Mouse (Mus musculus) cerebellum, postnatal 10 days (tissue): Measurements from ENCODE around the gene Grasp.

ENCODE experiments used
- DNase-seq, 2 experiments: peaks; one replicate each; pipeline ENCODE4 v3.0.0; 2021; ENCODE audit warnings: mixed read lengths in 2 of 2

Grasp gene

GRCm38 (mm10) chr15:101194951-101195823 lies 28.8 kb upstream of the Grasp start:
- DNase-seq = no peak

- no peak for DNase-seq
Measured at GRCm38 (mm10) chr15:101196079-101196795, 27.8 kb upstream of the Grasp start.

- DNase-seq = no peak
Measured at GRCm38 (mm10) chr15:101196961-101197360, 27.0 kb upstream of the Grasp start.

GRCm38 (mm10) chr15:101197497-101198179 lies 26.4 kb upstream of the Grasp start:
- no peak for DNase-seq

GRCm38 (mm10) chr15:101198218-101198617 lies 25.8 kb upstream of the Grasp start:
- DNase-seq = peak; percentile 76 to 80

- DNase-seq = peak in 1 of 2 experiments; percentile 38
Measured at GRCm38 (mm10) chr15:101198850-101199249, 25.1 kb upstream of the Grasp start.

- no peak for DNase-seq
Measured at GRCm38 (mm10) chr15:101200777-101201295, 23.2 kb upstream of the Grasp start.

- peak; percentile 72 to 79 for DNase-seq
Measured at GRCm38 (mm10) chr15:101201414-101201813, 22.6 kb upstream of the Grasp start.

GRCm38 (mm10) chr15:101203673-101204072 lies 20.3 kb upstream of the Grasp start:
- DNase-seq = no peak

- no peak for DNase-seq
Measured at GRCm38 (mm10) chr15:101204781-101205180, 19.2 kb upstream of the Grasp start.

- DNase-seq = peak; percentile 81 to 89
Measured at GRCm38 (mm10) chr15:101210228-101210627, 13.8 kb upstream of the Grasp start.

- DNase-seq = no peak
Measured at GRCm38 (mm10) chr15:101210998-101211613, 12.9 kb upstream of the Grasp start.

GRCm38 (mm10) chr15:101212435-101212834 lies 11.6 kb upstream of the Grasp start:
- no peak for DNase-seq

GRCm38 (mm10) chr15:101215136-101215535 lies 8.9 kb upstream of the Grasp start:
- DNase-seq = no peak

GRCm38 (mm10) chr15:101216036-101216435 lies 8.0 kb upstream of the Grasp start:
- DNase-seq = no peak

- DNase-seq = no peak
Measured at GRCm38 (mm10) chr15:101220905-101221297, 3.1 kb upstream of the Grasp start.

- DNase-seq = peak; percentile 93 to 95
Measured at GRCm38 (mm10) chr15:101221298-101222104, 2.5 kb upstream of the Grasp start.

GRCm38 (mm10) chr15:101222897-101223482 lies 998 bp upstream of the Grasp start:
- no peak for DNase-seq

- DNase-seq = no peak
Measured at GRCm38 (mm10) chr15:101223596-101223995, 392 bp upstream of the Grasp start.

GRCm38 (mm10) chr15:101224977-101225376 lies 989 bp downstream of the Grasp start:
- no peak for DNase-seq

- peak in 1 of 2 experiments; percentile 21 for DNase-seq
Measured at GRCm38 (mm10) chr15:101227971-101228370, 4.0 kb downstream of the Grasp start.
